Mouse (Mus musculus) heart, postnatal 36 days (tissue): ENCODE measurements around the gene Scn4a. TPM values are rescaled to one million over a fixed set of nuclear protein-coding genes. Genes with fewer than 3 reads are reported as not detected.
A peak's percentile ranks its signal among the peaks of the same experiment; 100 is the strongest.

Experiments
- DNase-seq, 2 experiments: peaks; one replicate each; pipeline ENCODE4 v3.0.0; 2021 to 2022
- intact Hi-C: fragments of 180-260 bp; cut with DNase I; formaldehyde crosslinking; loops from one replicate; pipeline ENCODE4 v1.15.1; 2025
- total RNA-seq, 2 experiments: library from RNA; stranded (reverse); gene quantifications; 2 replicates each; pipeline ENCODE4 v1.2.3; 2021

Gene Scn4a
- total RNA-seq, 2 experiments from 2014 or later, result 14.7 to 19.0 TPM

- DNase-seq, result peak; percentile 92 to 98
- intact Hi-C loops, result loop anchor here (10.0 kb wide), 1 partner anchor 338 kb away; the partner anchor contains the start of gene Tex2
Measured at GRCm38 (mm10) chr11:106276454-106276853, 76.6 kb downstream of the Scn4a start, which contains the start of gene Tcam1. Tcam1 (plus strand) TSS chr11:106276672.

- no peak for DNase-seq
- intact Hi-C loops, result loop anchor here (10.0 kb wide), 1 partner anchor 340 kb away; the partner anchor contains the start of gene Tex2
Measured at GRCm38 (mm10) chr11:106274971-106275411, 78.1 kb downstream of the Scn4a start.

- DNase-seq, result no peak
- intact Hi-C loops, result loop anchor here (10.0 kb wide), 1 partner anchor 340 kb away; the partner anchor contains the start of gene Tex2
Measured at GRCm38 (mm10) chr11:106274374-106274773, 78.7 kb downstream of the Scn4a start.

GRCm38 (mm10) chr11:106273811-106274210 lies 79.3 kb downstream of the Scn4a start:
- intact Hi-C loops, result loop anchor here (2.0 to 10.0 kb wide), 2 partner anchors 57 to 341 kb away; partner anchors contain the start of genes Ccdc47, Ddx42 and Tex2
- no peak for DNase-seq

- no peak for DNase-seq
- intact Hi-C loops, result loop anchor here (2.0 to 10.0 kb wide), 2 partner anchors 56 to 342 kb away; partner anchors contain the start of genes Ccdc47, Ddx42 and Tex2
Measured at GRCm38 (mm10) chr11:106273311-106273684, 79.8 kb downstream of the Scn4a start.

GRCm38 (mm10) chr11:106272644-106273310 lies 80.3 kb downstream of the Scn4a start, which contains the start of gene Smarcd2:
Smarcd2 (minus strand) TSS chr11:106272972.
- peak; percentile 99 for DNase-seq
- intact Hi-C loops, result loop anchor here (1.0 to 10.0 kb wide), 3 partner anchors 16 to 342 kb away; partner anchors contain the start of genes Ccdc47, Ddx42, Ftsj3 and Psmc5

- peak; percentile 44 to 56 for DNase-seq
- intact Hi-C loops, result loop anchor here (1.0 to 10.0 kb wide), 3 partner anchors 16 to 343 kb away; partner anchors contain the start of genes Ccdc47, Ddx42, Ftsj3 and Psmc5
Measured at GRCm38 (mm10) chr11:106271794-106272643, 81.1 kb downstream of the Scn4a start.

GRCm38 (mm10) chr11:106271131-106271793 lies 81.8 kb downstream of the Scn4a start:
- DNase-seq, result no peak
- intact Hi-C loops, result loop anchor here (10.0 kb wide), 1 partner anchor 344 kb away; the partner anchor contains the start of gene Tex2

- DNase-seq, result peak in 1 of 2 experiments; percentile 50
- intact Hi-C loops, result no loop called here
Measured at GRCm38 (mm10) chr11:106269060-106269431, 84.0 kb downstream of the Scn4a start.

Other genes starting within 250 kb of the Scn4a start
- gene Gm10840, start 192.4 kb downstream of the Scn4a start, total RNA-seq, result not detected
- gene Limd2, start 192.4 kb downstream of the Scn4a start, total RNA-seq, result 1 to 10 TPM; 4.2 to 4.8 TPM
- 1 to 10 TPM; 7.2 to 8.2 TPM for gene Strada, start 151.1 kb downstream of the Scn4a start, total RNA-seq
- gene Ccdc47, start 136.9 kb downstream of the Scn4a start, total RNA-seq, result 10 to 100 TPM; 72.5 to 82.4 TPM
- 10 to 100 TPM; 26.5 to 28.7 TPM for gene Ddx42, start 136.4 kb downstream of the Scn4a start, total RNA-seq
- gene Ftsj3, start 97.2 kb downstream of the Scn4a start, total RNA-seq, result 10 to 100 TPM; 21.1 to 23.0 TPM
- 100 to 1,000 TPM; 102 to 105 TPM for gene Psmc5, start 97.1 kb downstream of the Scn4a start, total RNA-seq
- gene Smarcd2, start 80.3 kb downstream of the Scn4a start, total RNA-seq, result 10 to 100 TPM; 19.1 to 19.9 TPM
- not detected for gene Tcam1, start 76.6 kb downstream of the Scn4a start, total RNA-seq
- gene Gh, start 51.4 kb downstream of the Scn4a start, total RNA-seq, result not detected
- 1 to 10 TPM; 1.9 to 3.0 TPM for gene Cd79b, start 38.5 kb downstream of the Scn4a start, total RNA-seq
- under 1 TPM; 0.81 to 0.92 TPM for gene Prr29, start 12.2 kb upstream of the Scn4a start, total RNA-seq
- 10 to 100 TPM; 30.3 to 34.9 TPM for gene Icam2, start 34.8 kb upstream of the Scn4a start, total RNA-seq
- gene Ern1, start 134.6 kb upstream of the Scn4a start, total RNA-seq, result 10 to 100 TPM; 10.2 to 12.9 TPM